Mouse (Mus musculus) ES-Bruce4 (cell line): Measurements from ENCODE around the gene Gins2. TPM values are rescaled to one million over a fixed set of nuclear protein-coding genes. Genes with fewer than 3 reads are reported as not detected.

Experiments
- H3K27ac ChIP-seq: 2 replicates; pipeline ENCODE4 v1.5.1; 2012; ENCODE audit warnings: low read length, inconsistent platforms; ENCODE audit not compliant: insufficient read depth
- H3K27me3 ChIP-seq: 2 replicates; pipeline ENCODE4 v1.6.1; 2012; ENCODE audit warnings: mild to moderate bottlenecking, low read length, inconsistent platforms; ENCODE audit not compliant: control insufficient read depth, poor library complexity, insufficient read depth, severe bottlenecking
- H3K36me3 ChIP-seq: 2 replicates; pipeline ENCODE4 v1.6.1; 2012; ENCODE audit warnings: inconsistent platforms, mild to moderate bottlenecking, low read length, moderate library complexity; ENCODE audit not compliant: control insufficient read depth, poor library complexity, insufficient read depth, severe bottlenecking
- H3K4me1 ChIP-seq: one replicate; pipeline ENCODE4 v1.8.1; 2011; ENCODE audit warnings: low read length; ENCODE audit not compliant: control insufficient read depth, insufficient read depth
- H3K4me3 ChIP-seq: 2 replicates; pipeline ENCODE4 v1.5.1; 2011; ENCODE audit warnings: low read depth, mild to moderate bottlenecking, low read length
- H3K9ac ChIP-seq: 2 replicates; pipeline ENCODE4 v1.6.1; 2012; ENCODE audit warnings: low read depth, mild to moderate bottlenecking, inconsistent platforms; ENCODE audit not compliant: poor library complexity, severe bottlenecking
- H3K9me3 ChIP-seq: replicated peaks from 2 replicates; pipeline ENCODE4 v1.6.1; 2012; ENCODE audit warnings: mild to moderate bottlenecking, low read length, inconsistent platforms; ENCODE audit not compliant: control insufficient read depth, poor library complexity, insufficient read depth, severe bottlenecking
- CTCF ChIP-seq: IDR thresholded peaks from one replicate; pipeline ENCODE4 v1.8.1; 2011; ENCODE audit warnings: low read depth, low read length
- EP300 ChIP-seq: IDR thresholded peaks from 2 replicates; pipeline ENCODE4 v1.6.1; 2011; ENCODE audit warnings: low read depth, low read length; ENCODE audit not compliant: insufficient read depth
- POLR2A ChIP-seq: IDR thresholded peaks from one replicate; pipeline ENCODE4 v1.8.1; 2011; ENCODE audit warnings: low read length; ENCODE audit not compliant: insufficient read depth
- polyA plus RNA-seq: library from polyadenylated mRNA; stranded (reverse); fragments of >200 nt; gene quantifications from 2 replicates; pipeline ENCODE4 v1.2.4, GENCODE M21; 2011; ENCODE audit warnings: low read depth; ENCODE audit not compliant: missing spikeins, insufficient read depth, insufficient read length

The Gins2 gene
- polyA plus RNA-seq, 1 experiment: 52.0 TPM

DNA sequence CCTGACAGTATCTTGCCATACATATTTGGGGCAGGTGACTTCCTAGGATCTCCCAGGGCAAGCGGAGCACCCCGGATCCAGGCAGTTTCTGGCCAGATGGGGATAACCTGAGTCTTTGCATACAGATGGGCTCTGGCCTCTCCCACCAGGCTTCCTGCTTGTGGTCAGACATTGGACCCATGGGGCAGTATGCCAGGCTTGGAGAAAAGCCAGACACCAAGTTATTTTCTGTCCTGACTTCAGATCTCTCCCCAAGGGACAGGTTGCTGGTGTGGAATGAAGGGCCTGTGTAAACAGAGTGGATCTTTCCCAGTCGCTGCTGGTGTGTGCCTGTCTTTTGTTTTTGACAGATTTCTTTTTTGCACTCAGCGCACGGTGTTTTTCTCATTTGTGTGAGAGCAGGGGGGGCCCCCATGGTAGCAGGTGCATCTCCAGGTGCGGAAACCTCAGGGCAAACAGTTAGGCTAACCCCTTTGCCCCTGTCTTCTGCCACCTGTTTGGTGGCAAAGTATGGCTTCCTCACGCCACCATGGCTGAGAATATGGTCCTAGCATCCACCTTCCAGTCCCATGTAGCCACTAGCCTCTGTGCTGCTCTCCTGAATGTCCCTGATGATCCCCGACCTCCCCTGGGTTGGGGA lies 45.6 kb downstream of the Gins2 start:
- H3K27me3 ChIP-seq: no peaks in the 10 kb centered on the region
- H3K4me1 ChIP-seq: peaks cover 21% of the 10 kb centered on the region
- H3K27ac ChIP-seq: no peak overlapping the region
- H3K9ac ChIP-seq: peak overlapping the region; percentile 10; the same call in 1 of the 2 replicates
- TF ChIP-seq CTCF (no peak), EP300 (no peak), POLR2A (no peak)
- H3K4me3 ChIP-seq: no peak overlapping the region
- no peaks in the 10 kb centered on the region for H3K9me3 ChIP-seq
- no peaks in the 10 kb centered on the region for H3K36me3 ChIP-seq

DNA sequence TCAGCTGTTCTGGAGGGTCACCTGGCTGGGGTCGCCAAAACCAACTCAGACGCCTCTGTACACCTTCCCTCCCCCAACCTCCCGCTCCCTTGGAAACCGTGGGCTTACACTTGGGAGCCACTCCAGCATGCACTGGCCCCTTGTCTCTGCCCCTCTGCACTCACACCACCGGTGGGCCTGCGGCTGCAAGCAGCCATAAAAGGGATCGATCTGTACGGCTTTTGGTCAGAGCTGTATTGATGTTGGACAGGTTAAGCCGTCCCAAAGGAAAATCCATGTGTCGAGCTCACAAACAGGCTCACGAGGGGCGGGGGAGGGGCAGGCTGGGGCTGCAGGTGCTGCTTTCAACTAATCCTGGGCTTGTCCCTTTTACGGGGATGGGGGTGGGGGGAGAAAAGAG lies 46.1 kb downstream of the Gins2 start:
- Histone ChIP-seq H3K36me3 (no peaks in the 10 kb centered on the region), H3K4me1 (peaks cover 21% of the 10 kb centered on the region), H3K4me3 (no peak overlapping the region), H3K9ac (peak overlapping the region; percentile 10; the same call in 1 of the 2 replicates), H3K27ac (no peak overlapping the region), H3K9me3 (no peaks in the 10 kb centered on the region), H3K27me3 (no peaks in the 10 kb centered on the region)
- no peak for TF ChIP-seq POLR2A
- no peak for TF ChIP-seq CTCF
- no peak for TF ChIP-seq EP300

DNA sequence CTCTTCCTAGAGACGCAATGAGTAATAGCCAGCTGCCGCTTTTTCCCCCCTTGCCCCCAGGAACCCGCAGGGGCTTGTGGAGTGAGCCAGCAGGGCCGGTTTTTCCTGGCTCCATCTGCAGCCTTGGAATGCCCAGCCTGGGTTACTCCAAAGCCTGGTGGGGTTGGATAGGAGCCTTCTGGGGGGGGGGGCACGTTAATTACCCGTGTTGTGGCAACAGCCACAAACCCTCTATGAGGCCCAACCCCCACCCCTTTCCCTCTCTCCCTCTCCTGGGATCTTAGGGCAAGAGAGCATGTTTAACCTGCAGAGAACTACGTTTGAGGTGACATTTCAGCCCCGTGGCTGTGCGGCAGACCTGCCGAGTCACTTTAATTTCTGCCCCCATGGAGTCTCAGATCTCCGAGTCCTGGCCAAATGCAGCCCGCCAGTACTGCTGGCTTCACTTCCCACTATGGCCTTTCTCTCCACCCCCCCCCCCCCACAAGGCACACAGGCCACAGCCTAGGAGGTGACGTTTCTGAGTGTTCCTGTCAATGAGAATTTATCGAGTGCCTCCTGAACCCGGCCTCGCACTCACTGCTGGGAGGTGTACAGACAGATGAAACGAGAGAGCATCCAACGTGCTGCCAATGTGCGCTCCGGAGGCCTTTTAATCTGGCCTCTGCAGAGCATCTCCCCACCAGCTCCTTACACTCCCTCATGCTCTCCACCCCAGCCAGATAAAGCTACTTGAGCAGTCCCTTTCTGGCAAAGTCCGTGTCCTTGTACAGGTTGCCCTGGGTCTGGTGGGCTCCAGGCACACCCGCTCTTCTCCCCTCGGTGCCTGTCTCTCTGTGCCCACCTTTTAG lies 49.1 kb downstream of the Gins2 start:
- Histone ChIP-seq H3K9me3 (no peaks in the 10 kb centered on the region), H3K4me1 (peaks cover 17% of the 10 kb centered on the region), H3K4me3 (peak overlapping the region; percentile 75), H3K9ac (peak overlapping the region; percentile 20; the same call in 1 of the 2 replicates), H3K27ac (no peak overlapping the region), H3K36me3 (no peaks in the 10 kb centered on the region), H3K27me3 (no peaks in the 10 kb centered on the region)
- no peak for TF ChIP-seq EP300
- TF ChIP-seq POLR2A: no peak
- no peak for TF ChIP-seq CTCF

DNA sequence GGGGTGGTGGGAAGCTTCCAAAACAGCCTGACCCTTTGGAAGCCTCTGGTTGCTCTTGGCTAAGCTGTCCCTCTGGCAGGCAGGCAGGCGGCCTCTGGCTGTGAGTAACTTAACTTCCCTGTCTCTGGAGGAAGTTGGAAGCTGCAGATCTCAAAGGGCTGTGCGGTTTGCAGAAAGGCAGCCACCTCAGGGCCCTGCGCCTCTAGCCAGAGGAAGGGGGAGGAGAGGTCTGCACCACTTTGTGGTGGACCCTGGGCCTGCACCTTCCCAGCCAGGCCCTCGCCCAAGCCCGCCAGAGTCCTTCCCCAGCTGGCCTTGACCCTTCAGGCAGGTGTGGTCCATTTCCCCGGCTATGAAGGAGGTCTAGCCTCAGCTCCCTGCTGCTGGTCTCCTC lies 49.7 kb downstream of the Gins2 start:
- Histone ChIP-seq H3K27ac (peak overlapping the region; percentile 1; the same call in 1 of the 2 replicates), H3K36me3 (no peaks in the 10 kb centered on the region), H3K9me3 (no peaks in the 10 kb centered on the region), H3K9ac (peak overlapping the region; percentile 20), H3K4me3 (peak overlapping the region; percentile 75), H3K4me1 (peaks cover 17% of the 10 kb centered on the region), H3K27me3 (no peaks in the 10 kb centered on the region)
- TF ChIP-seq POLR2A (no peak), EP300 (no peak), CTCF (no peak)

DNA sequence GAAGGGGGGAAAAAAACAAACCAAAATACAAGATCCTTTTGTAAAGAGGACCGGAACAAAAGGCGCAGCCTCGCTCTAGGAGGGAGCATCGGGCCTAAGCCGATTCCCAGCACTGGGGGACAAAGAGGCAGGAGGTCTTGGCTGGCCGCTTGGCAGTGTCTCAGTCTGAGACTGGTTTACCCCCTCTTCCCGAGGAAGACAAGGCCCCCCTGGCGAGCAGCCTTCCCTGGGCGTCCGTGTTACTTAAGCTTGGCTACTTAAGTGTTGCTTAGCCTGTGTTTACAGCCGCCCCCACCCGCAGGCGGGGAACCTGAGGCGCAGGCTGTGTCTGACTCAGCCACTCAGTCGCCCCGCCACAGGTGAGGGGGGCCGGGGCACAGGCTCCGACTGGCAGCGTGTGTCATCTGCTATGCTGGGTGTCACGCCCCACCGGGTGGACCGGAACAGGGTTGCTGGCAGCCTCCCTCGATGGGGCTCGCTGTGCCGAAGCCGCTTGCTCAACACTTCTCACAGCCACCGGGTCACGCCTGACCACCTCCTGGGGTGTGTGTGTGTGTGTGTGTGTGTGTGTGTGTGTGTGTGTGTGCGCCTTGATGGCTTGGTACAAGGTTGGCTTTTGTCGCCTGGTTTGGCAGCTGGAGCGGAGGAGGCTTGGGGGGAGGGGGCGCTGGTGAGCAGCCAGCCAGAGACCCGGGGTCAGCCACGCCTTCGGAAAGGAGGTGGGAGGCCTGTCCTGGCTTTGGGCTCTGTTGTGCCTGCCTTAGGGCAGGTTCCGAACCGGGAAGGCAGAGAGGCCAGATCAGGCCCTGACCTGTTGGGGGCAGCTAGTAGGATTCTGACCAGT lies 50.5 kb downstream of the Gins2 start:
- H3K27me3 ChIP-seq: no peaks in the 10 kb centered on the region
- H3K4me1 ChIP-seq: peaks cover 21% of the 10 kb centered on the region

More for the DNA sequence above, 50.5 kb downstream of the Gins2 start:
- TF ChIP-seq CTCF (peak; percentile 52), POLR2A (no peak), EP300 (0 out of 2 replicates have a peak, but pooled peaks have one; percentile 49)
- no peaks in the 10 kb centered on the region for H3K9me3 ChIP-seq
- H3K4me3 ChIP-seq: peak overlapping the region; percentile 75
- H3K9ac ChIP-seq: peak overlapping the region; percentile 96
- H3K36me3 ChIP-seq: no peaks in the 10 kb centered on the region
- H3K27ac ChIP-seq: peak overlapping the region; percentile 42
